Mouse (Mus musculus) myocyte (in vitro differentiated cells): ENCODE data around the gene Gm21885.

Experiments used
- CEBPB ChIP-seq: IDR thresholded peaks from 2 replicates; pipeline ENCODE4 v1.6.1; 2011; ENCODE audit warnings: mild to moderate bottlenecking, moderate library complexity; ENCODE audit not compliant: poor library complexity, insufficient read depth, severe bottlenecking
- E2F4 ChIP-seq: IDR thresholded peaks from one replicate; pipeline ENCODE4 v1.6.1; 2011; ENCODE audit warnings: mild to moderate bottlenecking, control low read depth, moderate library complexity; ENCODE audit not compliant: insufficient read depth
- MAX ChIP-seq: IDR thresholded peaks from one replicate; pipeline ENCODE4 v1.6.1; 2011; ENCODE audit warnings: low read depth, mild to moderate bottlenecking, control low read depth
- MYOD1 ChIP-seq, 3 experiments: IDR thresholded peaks; one replicate each; pipeline ENCODE4 v1.6.1; 2011; ENCODE audit warnings: control low read depth in 2 of 3, low read depth in 2 of 3, mild to moderate bottlenecking in 2 of 3, moderate library complexity in 1 of 3; ENCODE audit not compliant: insufficient read length in 2 of 3, control insufficient read depth in 1 of 3
- MYOG ChIP-seq, 3 experiments: IDR thresholded peaks; one replicate each; pipeline ENCODE4 v1.6.1; 2011; ENCODE audit warnings: control low read depth in 2 of 3, low read depth in 2 of 3, mild to moderate bottlenecking in 2 of 3; ENCODE audit not compliant: insufficient read length in 2 of 3, control insufficient read depth in 1 of 3, insufficient read depth in 1 of 3
- POLR2A ChIP-seq: IDR thresholded peaks from one replicate; pipeline ENCODE4 v1.6.1; 2011; ENCODE audit warnings: low read depth, mild to moderate bottlenecking, control low read depth, moderate library complexity; ENCODE audit not compliant: insufficient read length
- POLR2AphosphoS2 ChIP-seq: IDR thresholded peaks from one replicate; pipeline ENCODE4 v1.6.1; 2011; ENCODE audit warnings: low read depth, control low read depth; ENCODE audit not compliant: insufficient read length
- REST ChIP-seq: IDR thresholded peaks from one replicate; pipeline ENCODE4 v1.6.1; 2011; ENCODE audit warnings: mild to moderate bottlenecking, control low read depth, moderate library complexity; ENCODE audit not compliant: insufficient read depth, insufficient read length
- SRF ChIP-seq: IDR thresholded peaks from one replicate; pipeline ENCODE4 v1.6.1; 2011; ENCODE audit warnings: low read depth; ENCODE audit not compliant: control insufficient read depth, insufficient read length
- TCF12 ChIP-seq: IDR thresholded peaks from one replicate; pipeline ENCODE4 v1.6.1; 2011; ENCODE audit warnings: mild to moderate bottlenecking, control low read depth; ENCODE audit not compliant: poor library complexity, insufficient read depth, severe bottlenecking
- TCF3 ChIP-seq: IDR thresholded peaks from one replicate; pipeline ENCODE4 v1.6.1; 2011; ENCODE audit warnings: low read depth, control low read depth; ENCODE audit not compliant: insufficient read length
- USF1 ChIP-seq: IDR thresholded peaks from one replicate; pipeline ENCODE4 v1.6.1; 2011; ENCODE audit warnings: low read depth, mild to moderate bottlenecking, control low read depth, moderate library complexity

DNA sequence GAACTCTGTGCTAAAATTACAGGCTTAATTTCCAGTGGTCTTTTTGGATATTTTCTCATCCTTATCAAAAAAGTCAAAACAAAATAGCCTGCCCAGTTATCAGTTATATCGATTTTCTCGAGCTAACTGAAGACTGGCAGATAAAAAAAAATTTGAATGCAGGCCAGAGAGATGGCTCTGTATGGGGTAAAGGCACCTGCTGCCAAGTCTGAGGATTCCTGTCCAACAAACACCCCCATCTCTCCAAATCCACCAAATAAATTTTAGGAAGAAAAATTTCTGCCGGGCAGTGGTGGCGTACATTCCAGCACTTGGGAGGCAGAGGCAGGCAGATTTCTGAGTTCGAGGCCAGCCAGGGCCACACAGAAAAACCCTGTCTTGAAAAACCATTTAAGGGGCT lies 36.4 kb downstream of the Gm21885 start:
- TF ChIP-seq TCF3 = no peak
- no peak for TF ChIP-seq POLR2A
- TF ChIP-seq CEBPB = no peak
- TF ChIP-seq POLR2AphosphoS2 = no peak
- TF ChIP-seq MYOD1 (IDR thresholded peaks at IDR 0.05; ENCODE audit: control insufficient read depth in 1 of 3, insufficient read length in 2 of 3, low read depth in 2 of 3) = no peak
- TF ChIP-seq TCF12 = no peak
- no peak for TF ChIP-seq MAX
- no peak for TF ChIP-seq USF1
- TF ChIP-seq E2F4 = no peak
- TF ChIP-seq REST = no peak
- TF ChIP-seq MYOG (IDR thresholded peaks at IDR 0.05; ENCODE audit: control insufficient read depth in 1 of 3, insufficient read depth in 1 of 3, insufficient read length in 2 of 3, low read depth in 2 of 3) = no peak
- TF ChIP-seq SRF = no peak
